Mouse (Mus musculus): ENCODE data around the gene Znrf1. TPM values are rescaled to one million over a fixed set of nuclear protein-coding genes. Genes with fewer than 3 reads are reported as not detected.

Gene Znrf1
- total and polyA plus RNA-seq, 3 experiments: 9.3 to 21.2 (median 9.5) TPM

GRCm38 (mm10) chr8:111501724-111502464 lies 34.0 kb upstream of the Znrf1 start:
- H3K36me3 ChIP-seq (replicated peaks in 1 of 2; ENCODE audit: control insufficient read depth in 1 of 2, insufficient read depth in 1 of 2, low read length in 1 of 2): peaks cover 32 to 73% of the 10 kb centered on the region in 2 experiments
- H3K4me1 ChIP-seq (ENCODE audit: control insufficient read depth in 1 of 2, insufficient read depth in 2 of 2): no peaks in the 10 kb centered on the region
- no peak for TF ChIP-seq CHD1 (IDR thresholded peaks at IDR 0.05; ENCODE audit: low read depth, low read length)
- TF ChIP-seq ZMIZ1 (IDR thresholded peaks at IDR 0.05; ENCODE audit: low read depth, low read length): no peak
- no peak for TF ChIP-seq ELF1 (IDR thresholded peaks at IDR 0.05; ENCODE audit: low read depth, low read length)
- no peak for TF ChIP-seq MAZ (IDR thresholded peaks at IDR 0.05; ENCODE audit: low read depth, low read length)
- TF ChIP-seq ZNF384 (IDR thresholded peaks at IDR 0.05; ENCODE audit: low read depth, low read length): no peak
- TF ChIP-seq SMC3 (IDR thresholded peaks at IDR 0.05; ENCODE audit: low read depth, low read length): no peak
- TF ChIP-seq MYC (IDR thresholded peaks at IDR 0.05; ENCODE audit: low read depth, low read length): no peak
- no peak for TF ChIP-seq HCFC1 (IDR thresholded peaks at IDR 0.05; ENCODE audit: low read depth, low read length)
- TF ChIP-seq JUN (IDR thresholded peaks at IDR 0.05; ENCODE audit: insufficient read depth, low read depth, low read length): no peak
- TF ChIP-seq CTCF (conservative IDR thresholded peaks at IDR 0.05 in 1 of 2, IDR thresholded peaks at IDR 0.05 in 1 of 2; ENCODE audit: low read depth in 2 of 2, low read length in 2 of 2): no peak
- TF ChIP-seq MAX (IDR thresholded peaks at IDR 0.05; ENCODE audit: low read length): no peak
- TF ChIP-seq GABPA (IDR thresholded peaks at IDR 0.05; ENCODE audit: insufficient replicate concordance, low read depth, low read length): no peak
- no peak for TF ChIP-seq NELFE (IDR thresholded peaks at IDR 0.05; ENCODE audit: low read depth, low read length)
- no peak for TF ChIP-seq MEF2A (IDR thresholded peaks at IDR 0.05; ENCODE audit: borderline replicate concordance, low read depth, low read length)
- no peak for TF ChIP-seq MXI1 (IDR thresholded peaks at IDR 0.05; ENCODE audit: low read depth, low read length)
- TF ChIP-seq USF1 (IDR thresholded peaks at IDR 0.05; ENCODE audit: low read depth, low read length): no peak
- TF ChIP-seq TBP (conservative IDR thresholded peaks at IDR 0.05; ENCODE audit: low read depth, low read length): no peak
- no peak for TF ChIP-seq EP300 (IDR thresholded peaks at IDR 0.05; ENCODE audit: low read length)
- no peak for TF ChIP-seq NRF1 (IDR thresholded peaks at IDR 0.05; ENCODE audit: low read depth, low read length)
- no peak for TF ChIP-seq SIN3A (IDR thresholded peaks at IDR 0.05; ENCODE audit: low read length)
- dilution Hi-C loops (cut with MboI; ENCODE audit: extremely low pct_ligation_motif_present, extremely low pct_unique_long_range_greater_than_20kb, low sequenced_read_pairs) (no loop called here), in situ Hi-C loops (cut with MboI; ENCODE audit: low pct_ligation_motif_present, low pct_unique_long_range_greater_than_20kb, low sequenced_read_pairs) (no loop called here)
- H3K27ac ChIP-seq (ENCODE audit: insufficient read depth, low read depth): no peak overlapping the region
- no peaks in the 10 kb centered on the region for H3K9me3 ChIP-seq (replicated peaks; ENCODE audit: low read length)
- no peaks in the 10 kb centered on the region for H3K79me2 ChIP-seq (replicated peaks; ENCODE audit: control insufficient read depth, extremely low read depth, insufficient read depth, poor library complexity, severe bottlenecking)
- no peak for DNase-seq (ENCODE audit: extremely low read depth)
- no peak overlapping the region for H3K4me2 ChIP-seq (ENCODE audit: insufficient read depth, low read depth, poor library complexity, severe bottlenecking)
- no peak overlapping the region for H3K9ac ChIP-seq (ENCODE audit: insufficient read depth, low read depth)
- no peak overlapping the region for H3K4me3 ChIP-seq (replicated peaks in 1 of 3; ENCODE audit: low read depth in 2 of 3, low read length in 2 of 3, poor library complexity in 1 of 3)
- H3K27me3 ChIP-seq (replicated peaks): no peaks in the 10 kb centered on the region

- TF ChIP-seq NELFE (IDR thresholded peaks at IDR 0.05; ENCODE audit: low read depth, low read length): no peak
- no peak for TF ChIP-seq KAT2A (IDR thresholded peaks at IDR 0.05; ENCODE audit: insufficient replicate concordance, low read length)
- peaks cover 7 to 43% of the 10 kb centered on the region in 2 experiments for H3K36me3 ChIP-seq (replicated peaks in 1 of 2; ENCODE audit: control insufficient read depth in 1 of 2, insufficient read depth in 1 of 2, low read length in 1 of 2)
- H3K9me3 ChIP-seq (replicated peaks; ENCODE audit: low read length): no peaks in the 10 kb centered on the region
- H3K4me3 ChIP-seq (replicated peaks in 1 of 3; ENCODE audit: low read depth in 2 of 3, low read length in 2 of 3, poor library complexity in 1 of 3): no peak overlapping the region
- dilution Hi-C loops (cut with MboI; ENCODE audit: extremely low pct_ligation_motif_present, extremely low pct_unique_long_range_greater_than_20kb, low sequenced_read_pairs) (no loop called here), in situ Hi-C loops (cut with MboI; ENCODE audit: low pct_ligation_motif_present, low pct_unique_long_range_greater_than_20kb, low sequenced_read_pairs) (no loop called here)
- no peak overlapping the region for H3K4me2 ChIP-seq (ENCODE audit: insufficient read depth, low read depth, poor library complexity, severe bottlenecking)
- no peak overlapping the region for H3K27ac ChIP-seq (ENCODE audit: insufficient read depth, low read depth)
- peaks cover 0 to 4% of the 10 kb centered on the region in 2 experiments; a peak in 1 of 4 replicates for H3K4me1 ChIP-seq (ENCODE audit: control insufficient read depth in 1 of 2, insufficient read depth in 2 of 2)
- H3K9ac ChIP-seq (ENCODE audit: insufficient read depth, low read depth): no peak overlapping the region
- H3K79me2 ChIP-seq (replicated peaks; ENCODE audit: control insufficient read depth, extremely low read depth, insufficient read depth, poor library complexity, severe bottlenecking): 0 out of 2 replicates have a peak, but pooled peaks cover 2% of the 10 kb centered on the region
- H3K27me3 ChIP-seq (replicated peaks): no peaks in the 10 kb centered on the region
- DNase-seq (ENCODE audit: extremely low read depth): no peak
Observed at GRCm38 (mm10) chr8:111508566-111508965, 27.3 kb upstream of the Znrf1 start.
